Mouse (Mus musculus) spleen, postnatal 4 days (tissue): ENCODE measurements at regions not wholly inside any gene's neighbourhood (a gene's known extent, or its start where the extent isn't known, plus 50 kb on each side); places are given as distances from the start of the nearest gene placed in this dataset.

Experiments
- DNase-seq, 2 experiments: peaks; one replicate each; pipeline ENCODE4 v3.0.0; 2022; ENCODE audit warnings: low spot score in 2 of 2

DNA sequence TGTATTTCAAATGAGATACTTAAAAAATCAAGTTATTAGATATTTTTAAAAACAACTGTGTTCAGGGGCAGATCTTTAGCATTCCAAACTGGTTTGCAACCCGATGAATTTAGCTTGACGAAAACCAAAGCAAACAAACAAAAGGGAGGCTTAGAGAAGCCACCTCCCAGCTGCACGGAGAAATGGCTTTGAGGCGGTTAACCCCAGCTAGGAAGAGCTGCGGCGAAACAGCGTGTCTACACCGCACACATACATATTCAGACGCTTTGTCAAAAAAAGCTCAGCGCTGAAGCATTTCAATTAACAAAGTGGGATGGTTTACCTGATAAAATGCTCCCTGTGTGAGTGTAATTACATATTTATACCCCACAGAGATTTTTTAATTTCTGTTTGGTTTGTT lies 123.0 kb upstream of the Ap5m1 start:
- DNase-seq = no peak

DNA sequence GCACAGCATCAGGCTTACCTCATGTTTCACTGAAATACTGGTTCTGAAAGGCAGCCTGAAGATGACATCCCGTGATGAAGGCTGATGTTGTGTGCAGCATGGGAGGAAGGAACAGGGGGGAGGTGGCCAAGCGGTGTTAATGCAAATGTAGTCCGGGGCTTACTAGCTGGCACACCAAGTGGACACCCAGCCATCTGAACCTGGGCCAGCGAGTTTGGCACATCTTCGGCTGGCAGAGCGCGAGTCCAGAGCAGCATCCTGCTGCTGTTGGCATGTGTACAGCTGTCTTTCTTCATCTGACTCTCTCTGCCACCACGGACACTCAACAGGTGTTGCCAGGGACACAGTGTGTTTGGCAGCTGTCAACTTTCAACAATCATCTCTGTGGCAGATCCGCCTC lies 135.0 kb upstream of the Ap5m1 start:
- no peak for DNase-seq

DNA sequence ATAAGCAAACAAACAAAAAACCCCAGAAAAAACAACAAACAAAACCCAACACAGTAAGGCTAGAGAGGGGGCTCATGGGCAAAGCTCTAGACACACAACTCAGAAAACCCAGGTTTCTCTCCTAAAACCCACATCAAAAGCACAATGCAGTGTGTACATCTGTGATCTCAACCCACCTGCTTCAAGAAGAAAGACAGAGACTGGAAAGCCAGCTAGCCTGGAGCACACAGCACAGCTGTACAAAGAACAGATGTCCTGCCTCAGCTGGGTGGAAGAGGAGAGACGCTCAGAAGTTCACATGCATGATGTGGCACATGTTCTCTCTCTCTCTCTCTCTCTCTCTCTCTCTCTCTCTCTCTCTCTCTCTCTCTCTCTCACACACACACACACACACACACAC lies 140.0 kb upstream of the Ap5m1 start:
- no peak for DNase-seq

DNA sequence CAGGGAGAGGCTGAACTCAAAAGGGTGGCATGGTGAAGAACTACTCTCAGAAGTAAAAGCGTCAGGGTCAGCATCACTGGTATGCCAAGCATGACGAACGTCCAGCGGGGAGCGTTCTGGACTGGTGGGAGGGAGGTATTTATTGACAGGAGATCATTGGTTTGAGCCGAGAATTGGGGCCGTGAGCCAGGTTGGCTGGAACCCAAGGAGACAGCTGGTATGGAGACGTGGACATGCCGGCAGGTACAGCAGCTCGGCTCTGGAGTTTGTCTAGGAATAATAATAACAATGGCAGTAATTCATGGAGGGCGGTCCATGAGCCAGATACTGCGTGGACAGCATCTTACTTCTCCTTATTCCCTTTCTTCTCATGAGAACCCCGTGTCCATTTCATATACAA lies 156.5 kb upstream of the Ap5m1 start:
- no peak for DNase-seq

DNA sequence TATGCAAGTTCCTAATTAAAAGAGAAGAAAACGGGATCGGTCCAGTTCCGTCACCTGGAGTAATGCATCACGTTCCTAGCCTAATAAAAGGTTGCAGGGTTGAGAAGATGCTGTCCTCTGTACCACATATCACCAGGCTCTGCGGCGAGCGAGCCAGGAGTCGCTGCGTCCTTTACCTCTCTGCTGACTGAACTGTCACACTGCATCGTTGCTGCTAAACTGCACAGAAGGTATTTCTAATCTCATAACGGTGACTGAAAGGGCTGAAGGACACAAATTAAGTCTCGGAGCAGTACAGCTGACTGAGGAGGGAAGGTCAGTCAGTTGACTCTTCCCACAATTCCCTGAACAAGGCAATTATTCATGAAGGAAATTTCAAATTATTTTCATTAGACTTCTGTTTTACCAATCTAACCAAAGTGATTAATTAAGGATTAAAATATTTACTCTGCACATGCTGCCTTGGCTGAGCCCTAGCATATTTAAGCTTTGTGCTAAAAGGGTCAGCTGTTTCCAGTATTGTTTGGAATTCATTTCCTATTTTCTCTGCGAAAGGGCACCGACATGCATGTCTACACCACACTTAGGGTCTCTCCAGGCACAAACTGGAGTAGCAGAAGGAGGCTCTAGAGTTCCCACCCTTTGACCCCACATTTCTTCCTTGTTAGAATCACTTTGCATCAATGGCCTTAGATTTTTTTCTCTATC lies 157.8 kb upstream of the Ap5m1 start:
- no peak for DNase-seq

DNA sequence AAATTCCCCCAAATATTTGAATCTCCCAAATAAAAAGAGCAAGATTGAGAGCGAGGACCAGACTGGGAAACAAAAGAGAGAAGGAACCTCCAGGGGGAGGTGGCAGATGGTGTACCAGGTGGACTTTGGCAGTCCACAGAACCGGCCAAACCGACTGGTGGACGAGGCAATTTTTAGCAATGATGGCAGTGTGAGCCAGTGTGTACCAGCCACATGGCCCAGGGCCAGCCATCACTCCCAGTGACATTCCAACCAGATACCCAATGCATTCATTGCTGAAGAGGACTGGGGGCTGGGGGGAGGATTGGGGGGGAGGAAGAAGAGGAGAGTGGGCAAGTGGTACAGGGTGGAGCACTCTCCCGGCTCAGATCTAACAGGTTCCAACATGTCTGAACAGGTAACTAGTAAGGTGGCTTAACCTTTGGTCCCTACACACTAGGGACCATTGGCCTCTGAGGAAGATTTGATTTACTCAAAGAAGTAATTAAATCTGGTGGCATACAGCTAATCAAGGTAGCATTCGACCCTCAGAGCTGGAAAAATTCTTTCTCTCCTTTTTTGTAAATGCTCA lies 158.4 kb upstream of the Ap5m1 start:
- no peak for DNase-seq

DNA sequence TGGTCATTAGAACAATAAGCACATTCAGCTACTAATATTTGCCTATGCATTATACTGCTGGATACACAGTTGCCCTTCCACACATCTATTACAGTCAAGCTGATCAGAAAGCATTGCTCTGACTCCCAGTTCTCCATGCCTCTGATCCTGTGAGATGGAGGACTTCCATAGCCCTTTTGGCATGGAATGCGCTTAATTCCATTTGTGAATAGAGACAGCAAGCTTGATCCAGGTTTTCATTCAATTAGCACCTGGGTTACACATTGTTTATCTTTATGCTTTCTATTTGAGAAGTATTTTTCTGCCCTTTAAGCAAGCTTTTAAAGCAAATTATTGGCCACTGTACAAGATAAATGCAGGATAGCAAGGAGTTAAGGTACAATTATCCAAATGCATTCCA lies 158.9 kb upstream of the Ap5m1 start:
- DNase-seq = no peak

DNA sequence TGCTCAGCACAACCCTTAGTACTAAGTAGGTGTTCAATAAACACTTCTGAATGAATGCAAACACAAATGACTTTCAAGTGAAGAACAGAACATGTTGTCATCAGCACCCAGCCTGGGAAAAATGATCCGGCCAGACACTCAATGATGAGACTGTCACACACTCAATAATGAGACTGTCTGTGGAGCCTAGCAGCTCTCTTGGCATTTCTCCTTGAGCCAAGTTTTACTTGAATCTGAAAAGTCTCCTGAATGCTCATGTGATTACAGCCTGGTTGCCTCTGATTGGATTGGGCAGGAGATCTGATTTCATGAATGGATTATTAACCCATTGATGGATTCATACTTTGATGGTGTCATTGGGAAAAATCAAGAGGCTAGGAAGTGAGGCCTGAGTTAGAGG lies 161.3 kb upstream of the Ap5m1 start:
- no peak for DNase-seq

DNA sequence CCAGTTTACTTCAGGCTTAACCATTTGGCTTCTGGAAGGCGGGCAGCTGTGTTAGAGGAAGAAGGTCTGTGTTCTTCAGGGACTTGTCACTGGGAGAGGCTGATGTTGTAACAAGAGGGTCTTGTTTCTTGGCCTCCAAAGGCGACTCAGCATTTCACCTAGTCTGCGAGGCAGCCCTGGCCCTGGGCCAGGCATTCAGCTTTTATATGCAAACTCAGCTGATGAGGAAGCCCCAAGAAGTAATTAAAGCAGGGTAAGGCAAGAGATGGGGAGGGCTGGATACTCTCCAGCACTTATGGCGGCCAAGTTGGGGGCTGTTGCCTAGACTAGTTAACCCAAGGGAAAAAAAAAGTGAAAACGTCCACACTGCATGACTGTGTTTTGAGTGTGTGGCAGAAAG lies 162.4 kb upstream of the Ap5m1 start:
- DNase-seq = no peak

DNA sequence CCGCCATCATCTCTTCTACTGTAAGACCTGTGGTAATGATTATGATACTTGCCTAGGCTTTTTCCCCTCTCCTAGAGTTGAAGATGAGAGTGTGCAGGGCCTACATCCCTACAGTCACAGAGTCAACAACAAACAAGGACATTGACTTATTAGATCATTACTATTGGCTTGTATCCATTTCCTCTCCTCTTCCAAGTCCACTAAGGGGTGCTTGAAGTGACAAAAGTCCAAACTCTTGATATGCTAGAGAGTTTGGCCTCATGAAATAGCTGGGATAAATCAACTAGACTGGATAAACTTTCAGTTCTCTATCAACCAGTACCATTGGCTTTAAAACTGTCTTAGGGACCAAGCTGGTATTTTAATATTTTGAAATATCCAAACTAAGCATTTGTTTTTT lies 165.7 kb upstream of the Ap5m1 start:
- DNase-seq = no peak

DNA sequence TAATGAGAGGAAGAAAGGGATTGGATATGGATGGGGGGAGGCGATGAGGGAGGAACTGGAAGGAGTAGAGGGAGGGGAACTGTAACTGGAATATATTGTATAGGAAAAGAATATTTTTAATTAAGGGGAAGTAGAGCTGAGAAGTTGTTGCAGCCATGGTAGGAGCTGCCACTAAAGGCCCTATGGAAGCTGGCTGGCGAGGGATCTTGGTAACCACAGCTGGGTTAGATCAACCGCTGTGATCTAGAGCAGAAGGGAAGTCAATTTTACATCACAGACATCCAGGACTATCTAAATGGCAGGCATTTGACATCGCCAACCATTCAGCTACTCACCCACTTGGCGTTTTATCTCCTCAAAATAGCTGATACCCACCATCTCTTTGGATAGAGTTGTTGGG lies 168.8 kb upstream of the Ap5m1 start:
- DNase-seq = no peak

DNA sequence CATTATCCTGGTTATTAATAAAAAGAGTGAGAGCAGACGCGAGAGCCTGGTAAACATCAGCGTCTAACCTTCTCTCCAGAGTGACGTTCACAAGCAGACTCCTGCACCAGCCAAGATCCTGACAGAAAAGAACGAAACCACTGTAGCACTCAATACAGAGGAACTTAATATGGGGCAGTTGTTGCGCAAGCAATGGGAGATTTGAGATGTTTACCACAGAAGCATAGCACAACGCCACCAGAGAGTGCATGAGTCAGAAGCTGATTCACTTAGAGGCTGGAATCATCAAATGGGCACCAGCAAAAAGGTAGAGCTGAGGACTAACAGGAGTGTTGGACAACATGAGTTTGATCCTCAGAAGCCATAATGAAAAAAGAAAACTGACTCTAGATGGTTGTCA lies 169.7 kb upstream of the Ap5m1 start:
- no peak for DNase-seq

DNA sequence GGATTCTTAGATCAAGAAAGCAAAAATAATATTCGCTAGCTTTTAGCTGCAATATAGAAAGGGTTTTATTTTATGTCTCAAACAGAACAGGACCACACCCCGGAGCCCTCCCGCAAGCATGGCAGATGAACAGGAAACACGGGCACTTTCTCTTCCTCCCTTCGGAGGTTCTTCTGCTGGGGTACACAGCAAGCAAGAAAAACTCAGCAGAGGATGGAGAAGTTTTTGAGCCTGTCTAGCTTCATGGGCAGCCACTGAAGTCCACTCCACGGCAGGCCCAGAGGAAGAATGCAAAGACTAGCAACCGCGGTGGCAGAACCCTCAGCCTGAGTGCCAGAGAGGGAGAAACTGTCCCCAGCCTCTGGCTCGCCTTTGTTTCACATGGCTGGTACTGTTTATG lies 174.7 kb upstream of the Ap5m1 start:
- DNase-seq = peak in 1 of 2 experiments; percentile 63

DNA sequence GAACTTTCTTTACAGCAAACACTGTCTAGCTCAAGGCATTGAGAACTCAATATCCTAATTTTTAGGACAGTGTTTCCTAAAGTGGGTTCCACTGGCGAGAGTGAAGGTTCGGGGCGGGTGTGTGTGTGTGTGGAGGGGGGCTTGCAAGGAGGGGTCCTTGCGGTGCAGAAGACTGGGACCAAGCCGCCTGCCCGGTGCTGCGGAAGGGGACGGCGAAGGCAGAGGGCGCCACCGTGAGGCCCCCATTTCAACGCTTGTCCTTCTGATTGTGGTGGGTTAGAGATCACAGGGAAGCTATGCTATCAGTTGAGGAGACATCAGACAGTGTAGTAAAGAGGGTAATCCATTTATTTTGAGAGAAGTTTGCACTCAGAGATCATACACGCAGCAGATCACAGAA lies 176.9 kb upstream of the Ap5m1 start:
- DNase-seq = no peak

DNA sequence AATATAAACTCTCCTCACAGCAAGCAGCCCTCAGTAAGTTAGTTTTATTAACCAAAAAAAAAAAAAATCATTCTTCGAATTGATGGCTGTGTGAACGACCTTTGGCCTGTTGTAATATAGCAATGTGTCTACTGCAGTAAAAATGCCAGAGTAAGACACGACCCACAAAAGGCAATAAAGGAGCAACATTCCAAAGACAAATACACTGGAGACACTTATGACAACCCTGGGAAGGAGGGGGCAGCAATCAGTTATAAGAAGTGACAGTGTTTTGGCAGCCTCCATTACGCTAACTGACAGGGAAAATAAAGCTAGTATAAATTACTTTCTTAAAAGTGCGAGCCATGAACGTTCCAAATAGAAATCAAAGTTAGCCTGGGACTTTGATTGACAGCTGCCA lies 185.9 kb upstream of the Ap5m1 start:
- no peak for DNase-seq

DNA sequence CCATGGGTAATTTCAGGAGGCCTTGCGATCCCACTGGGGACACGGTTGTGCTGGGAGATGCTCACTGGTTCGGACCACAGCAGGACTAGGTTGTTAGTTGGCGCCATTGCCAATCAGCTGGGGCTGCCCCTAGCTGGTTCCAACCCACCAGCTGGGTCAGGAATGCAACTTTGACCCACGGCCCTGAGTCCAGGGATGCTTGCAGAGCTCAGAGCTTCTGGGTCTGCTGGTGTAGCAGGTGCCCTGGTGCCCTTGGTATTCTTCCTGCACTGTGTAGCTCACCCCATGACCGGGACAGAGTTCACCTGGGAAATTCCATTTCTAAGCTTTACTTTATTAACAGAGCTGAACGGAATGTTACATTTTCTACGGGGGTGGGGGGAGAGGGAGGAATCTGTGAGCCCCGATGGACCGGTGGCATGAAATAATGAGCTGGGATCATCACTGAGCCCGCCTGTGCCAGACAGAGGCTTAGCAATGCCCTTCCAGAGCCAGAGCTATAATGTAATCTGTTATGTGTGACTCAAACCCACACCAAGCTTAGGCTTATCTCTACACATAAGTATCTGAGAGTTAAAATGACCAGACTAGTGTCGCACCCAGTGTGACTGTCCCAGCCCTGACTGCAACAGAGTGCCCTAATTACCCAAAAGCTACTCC lies 187.8 kb upstream of the Ap5m1 start:
- DNase-seq = no peak

DNA sequence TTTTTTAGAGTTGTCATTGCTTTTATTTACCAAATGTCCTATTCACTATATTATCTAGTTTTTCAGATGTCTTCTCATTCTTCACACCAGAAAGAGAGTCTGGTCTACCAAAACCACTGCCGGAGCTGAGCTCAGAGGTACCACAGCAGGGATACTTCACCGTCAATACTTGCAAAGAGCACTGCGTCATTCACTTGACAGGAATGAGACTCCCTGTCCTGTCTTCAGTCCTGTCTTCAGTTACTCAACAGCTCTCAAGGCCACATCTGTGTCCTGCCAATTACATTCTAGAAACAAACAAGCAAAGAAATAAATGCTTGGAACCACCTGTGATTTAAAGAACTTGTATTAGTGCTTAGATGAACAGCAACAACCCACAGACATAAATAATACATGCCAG lies 194.6 kb upstream of the Ap5m1 start:
- DNase-seq = no peak

DNA sequence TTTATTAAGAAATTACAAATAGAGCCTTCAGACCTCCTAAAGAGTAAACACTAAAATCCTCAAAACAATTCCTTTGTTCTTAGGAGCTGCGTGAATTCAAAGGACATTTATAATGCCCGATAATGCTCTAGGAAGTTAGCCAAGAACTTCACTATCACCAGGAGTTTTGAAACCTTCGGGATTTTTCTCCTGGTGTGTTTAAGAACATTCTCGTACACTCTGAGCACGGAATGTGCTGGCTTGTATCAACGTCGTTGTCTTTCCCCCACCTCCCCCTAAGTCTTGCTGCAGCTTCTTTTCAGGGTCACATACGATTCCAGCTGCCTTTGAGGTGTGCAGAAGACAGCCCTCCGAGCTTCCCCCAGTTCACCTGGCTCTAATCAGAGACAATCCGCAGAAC lies 195.9 kb upstream of the Ap5m1 start:
- DNase-seq = no peak

DNA sequence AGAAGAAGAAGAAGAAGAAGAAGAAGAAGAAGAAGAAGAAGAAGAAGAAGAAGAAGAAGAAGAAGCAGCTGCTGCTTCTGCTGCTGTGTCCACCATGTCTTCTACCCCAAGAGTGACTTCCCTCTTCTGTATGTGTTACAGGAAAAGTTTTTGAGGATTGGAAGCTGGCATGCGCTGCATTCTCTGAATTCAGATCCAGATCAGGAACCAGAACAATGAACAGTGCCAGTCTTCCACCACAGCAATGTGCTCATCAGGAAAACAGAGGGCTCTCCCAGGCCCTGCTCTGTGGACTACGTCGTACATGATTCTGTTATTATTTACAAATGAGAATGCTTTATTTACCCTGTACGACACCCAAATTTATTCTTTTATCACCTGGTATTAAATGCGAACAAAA lies 181.8 kb upstream of the Otx2 start:
- DNase-seq = no peak

DNA sequence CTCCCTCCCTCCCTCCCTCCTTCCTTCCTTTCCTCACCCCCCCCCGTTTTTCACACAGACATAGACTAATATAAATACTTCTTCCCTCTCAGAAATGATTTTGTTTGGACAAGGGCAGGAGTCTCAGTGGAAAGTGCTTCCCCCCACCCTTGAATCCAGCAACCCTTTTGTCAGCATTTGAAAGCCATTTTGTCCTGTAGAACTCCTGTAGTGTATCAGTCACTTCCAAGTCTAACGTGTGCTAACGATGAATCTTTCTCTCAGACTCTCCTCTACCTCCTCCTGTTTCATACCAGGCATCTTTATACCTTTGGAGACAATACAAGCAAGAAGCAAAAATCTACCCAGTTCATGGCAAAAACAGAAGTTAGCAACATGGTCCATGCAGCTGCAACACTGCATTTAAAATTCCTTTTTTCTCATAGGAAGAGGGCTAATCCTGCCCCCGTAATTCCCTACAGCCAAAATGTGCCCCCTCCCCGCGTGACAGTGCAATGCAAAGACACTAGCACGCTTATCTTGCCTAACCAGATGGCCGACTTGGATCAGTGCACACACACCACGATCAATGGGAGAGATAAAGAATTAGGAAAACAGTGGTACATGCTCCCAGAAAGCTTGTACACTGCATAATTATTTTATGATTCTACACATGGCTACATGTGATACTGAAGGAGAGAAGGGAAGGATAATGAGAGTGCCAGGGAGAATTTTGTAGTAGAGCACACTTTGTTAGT lies 180.7 kb upstream of the Otx2 start:
- no peak for DNase-seq

DNA sequence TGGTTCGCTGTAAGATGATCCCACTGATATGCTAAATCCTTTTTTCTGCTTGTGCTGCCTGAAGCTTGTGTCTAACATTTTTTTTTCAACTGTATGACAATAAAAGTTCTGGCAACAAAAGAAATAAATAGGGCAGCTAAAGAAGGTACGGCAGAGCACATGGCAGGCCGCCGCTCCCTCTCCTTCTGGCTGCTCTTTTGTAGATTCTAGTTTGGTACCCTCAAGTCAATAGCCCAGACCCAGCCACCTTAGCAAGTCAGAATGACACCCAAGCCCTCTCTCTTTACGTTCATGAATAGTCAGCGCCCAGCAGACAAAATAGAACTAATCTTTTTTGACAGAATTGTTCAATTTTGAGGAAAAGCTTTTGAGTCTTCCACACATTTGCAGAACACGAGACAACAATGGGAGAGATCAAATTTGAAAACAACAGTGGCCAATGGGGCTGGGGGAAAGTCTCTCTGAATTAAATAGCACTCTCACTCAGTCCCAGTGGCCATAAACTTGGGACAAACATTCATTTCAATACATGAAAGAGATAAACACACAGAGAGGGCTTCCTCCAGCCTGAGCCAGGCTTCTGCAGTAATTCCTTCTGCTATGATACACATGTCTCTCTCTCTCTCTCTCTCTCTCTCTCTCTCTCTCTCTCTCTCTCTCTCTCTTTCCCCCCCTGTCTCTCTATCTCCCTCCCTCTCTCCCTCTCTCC lies 180.0 kb upstream of the Otx2 start:
- DNase-seq = no peak

DNA sequence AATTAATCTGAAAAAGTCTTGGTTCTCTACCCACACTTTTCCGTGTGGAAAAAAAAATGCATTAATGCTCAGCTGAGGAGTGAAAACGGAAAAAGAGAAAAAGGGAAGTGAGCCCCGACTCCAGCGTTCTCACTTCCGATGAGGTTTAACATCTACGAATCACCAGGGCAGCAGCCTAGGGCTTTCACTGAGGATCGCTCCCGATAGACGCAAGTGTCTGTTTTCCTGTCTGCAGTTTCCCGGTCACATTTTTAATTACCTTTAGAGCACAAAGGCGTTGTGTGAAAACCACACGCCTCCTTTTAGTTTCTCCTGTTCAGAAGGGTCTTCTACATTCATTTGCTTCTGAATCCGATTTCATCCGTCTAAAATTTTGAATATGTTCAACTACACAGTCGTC lies 179.2 kb upstream of the Otx2 start:
- DNase-seq = no peak
